Mouse (Mus musculus): ENCODE data around the gene Klf12.
A peak's percentile ranks its signal among the peaks of the same experiment; 100 is the strongest.

Gene Klf12

GRCm38 (mm10) chr14:100052876-100053275, 231.6 kb downstream of the Klf12 start:
- no peak for DNase-seq (ENCODE audit: low read depth, low spot score)

- no peak for DNase-seq (ENCODE audit: low read depth, low spot score)
These were observed 239.0 kb downstream of the Klf12 start for GRCm38 (mm10) chr14:100045431-100045830.

GRCm38 (mm10) chr14:100041823-100042222, 242.7 kb downstream of the Klf12 start:
- peak; percentile 29 for DNase-seq (ENCODE audit: low read depth, low spot score)

GRCm38 (mm10) chr14:100026671-100027070, 257.8 kb downstream of the Klf12 start:
- no peak for DNase-seq (ENCODE audit: low read depth, low spot score)

- DNase-seq (ENCODE audit: low read depth, low spot score) = no peak
These were observed 267.3 kb downstream of the Klf12 start for GRCm38 (mm10) chr14:100017219-100017618.

- DNase-seq (ENCODE audit: low read depth, low spot score) = no peak
These were observed 274.0 kb downstream of the Klf12 start for GRCm38 (mm10) chr14:100010525-100010924.

- peak; percentile 75 for DNase-seq (ENCODE audit: low read depth, low spot score)
These were observed 274.6 kb downstream of the Klf12 start for GRCm38 (mm10) chr14:100009790-100010382.

GRCm38 (mm10) chr14:99983510-99983909, 301.0 kb downstream of the Klf12 start:
- DNase-seq (ENCODE audit: low read depth, low spot score) = no peak

- DNase-seq (ENCODE audit: low read depth, low spot score) = no peak
These were observed 303.3 kb downstream of the Klf12 start for GRCm38 (mm10) chr14:99981209-99981608.

- no peak for DNase-seq (ENCODE audit: low read depth, low spot score)
These were observed 316.6 kb downstream of the Klf12 start for GRCm38 (mm10) chr14:99967920-99968319.

- no peak for DNase-seq (ENCODE audit: low read depth, low spot score)
These were observed 323.8 kb downstream of the Klf12 start for GRCm38 (mm10) chr14:99960500-99961229.

GRCm38 (mm10) chr14:99955133-99955532, 329.3 kb downstream of the Klf12 start:
- no peak for DNase-seq (ENCODE audit: low read depth, low spot score)

- DNase-seq (ENCODE audit: low read depth, low spot score) = peak; percentile 43
These were observed 340.0 kb downstream of the Klf12 start for GRCm38 (mm10) chr14:99944221-99945108.

- peak; percentile 83 for DNase-seq (ENCODE audit: low read depth, low spot score)
These were observed 341.3 kb downstream of the Klf12 start for GRCm38 (mm10) chr14:99943156-99943555.

- DNase-seq (ENCODE audit: low read depth, low spot score) = no peak
These were observed 351.0 kb downstream of the Klf12 start for GRCm38 (mm10) chr14:99933456-99933855.

GRCm38 (mm10) chr14:99931879-99932278, 352.6 kb downstream of the Klf12 start:
- DNase-seq (ENCODE audit: low read depth, low spot score) = peak; percentile 83

- peak; percentile 13 for DNase-seq (ENCODE audit: low read depth, low spot score)
These were observed 372.6 kb downstream of the Klf12 start for GRCm38 (mm10) chr14:99911912-99912311.

GRCm38 (mm10) chr14:99910876-99911275, 373.6 kb downstream of the Klf12 start:
- no peak for DNase-seq (ENCODE audit: low read depth, low spot score)

- no peak for DNase-seq (ENCODE audit: low read depth, low spot score)
These were observed 383.6 kb downstream of the Klf12 start for GRCm38 (mm10) chr14:99900902-99901301.

GRCm38 (mm10) chr14:99898861-99899260, 385.6 kb downstream of the Klf12 start:
- DNase-seq (ENCODE audit: low read depth, low spot score) = no peak

- DNase-seq (ENCODE audit: low read depth, low spot score) = peak; percentile 78
These were observed 389.6 kb downstream of the Klf12 start for GRCm38 (mm10) chr14:99894708-99895383.

GRCm38 (mm10) chr14:99894062-99894461, 390.4 kb downstream of the Klf12 start:
- DNase-seq (ENCODE audit: low read depth, low spot score) = no peak
